Mouse (Mus musculus) left cerebral cortex, postnatal 10 days (tissue): ENCODE measurements at regions not wholly inside any gene's neighbourhood (a gene's known extent, or its start where the extent isn't known, plus 50 kb on each side); places are given as distances from the start of the nearest gene placed in this dataset.

ENCODE experiments used
- DNase-seq, 2 experiments: peaks; one replicate each; pipeline ENCODE4 v3.0.0; 2021 to 2022; ENCODE audit warnings: low spot score in 2 of 2, mixed read lengths in 1 of 2; ENCODE audit errors: extremely low spot score in 1 of 2
- intact Hi-C: fragments of 180-260 bp; cut with DNase I; formaldehyde crosslinking; loops from one replicate; pipeline ENCODE4 v1.15.1; 2025

- DNase-seq: no peak
- intact Hi-C loops: loop anchor here (5.0 kb wide), 1 partner anchor 325 kb away; the partner anchor contains the start of gene Tle3
Measured at GRCm38 (mm10) chr9:61696831-61697230, 217.5 kb downstream of the Rplp1 start.

- no peak for DNase-seq
- intact Hi-C loops: loop anchor here (5.0 kb wide), 1 partner anchor 324 kb away; the partner anchor contains the start of gene Tle3
Measured at GRCm38 (mm10) chr9:61695821-61696220, 218.5 kb downstream of the Rplp1 start.

- intact Hi-C loops: loop anchor here (5.0 kb wide), 1 partner anchor 323 kb away; the partner anchor contains the start of gene Tle3
- DNase-seq: no peak
Measured at GRCm38 (mm10) chr9:61695381-61695791, 219.0 kb downstream of the Rplp1 start.

DNA sequence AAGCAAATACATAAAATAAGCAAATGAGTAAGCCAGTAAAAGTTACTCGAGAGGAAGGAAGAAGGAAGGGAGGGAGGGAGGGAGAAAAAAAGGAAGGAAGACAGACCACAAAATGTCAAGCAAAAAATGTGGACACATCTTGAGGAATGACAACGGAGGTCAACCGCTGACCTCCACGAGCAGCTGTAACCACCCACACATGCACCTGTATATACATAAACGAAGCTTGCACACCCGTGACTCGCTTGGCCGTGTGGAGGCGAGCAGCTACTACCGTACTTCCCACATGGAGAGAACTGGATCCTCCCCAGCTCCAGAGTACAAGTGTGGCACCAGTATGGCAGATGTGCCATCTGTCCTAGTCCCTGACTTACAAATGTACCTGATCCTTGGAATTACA, 220.1 kb downstream of the Rplp1 start:
- no peak for DNase-seq
- intact Hi-C loops: no loop called here

DNA sequence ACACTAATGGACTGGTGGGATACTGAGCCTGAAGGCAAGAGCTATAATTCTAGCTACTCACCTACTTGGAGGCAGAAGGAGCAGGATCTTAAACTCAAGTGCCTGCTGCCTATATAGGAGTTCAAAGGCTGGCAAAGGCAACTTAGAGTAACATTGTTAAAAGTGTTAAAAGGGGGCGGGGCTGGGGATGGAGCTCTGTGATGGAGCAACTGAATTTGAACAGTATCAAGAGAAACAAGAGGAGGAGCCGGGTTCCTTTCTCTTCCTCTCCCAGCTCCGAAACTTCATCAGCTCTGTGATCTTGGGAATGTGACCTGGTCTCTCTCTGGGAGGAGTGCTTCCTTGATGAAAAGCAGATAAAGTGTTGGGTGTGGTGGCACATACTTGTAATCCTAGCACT, 223.6 kb downstream of the Rplp1 start:
- intact Hi-C loops: no loop called here
- DNase-seq: no peak

GRCm38 (mm10) chr9:61689939-61690338, 224.4 kb downstream of the Rplp1 start:
- DNase-seq: no peak
- intact Hi-C loops: no loop called here

GRCm38 (mm10) chr9:61689516-61689915, 224.8 kb downstream of the Rplp1 start:
- no peak for DNase-seq
- intact Hi-C loops: no loop called here

- DNase-seq: no peak
- intact Hi-C loops: no loop called here
Measured at GRCm38 (mm10) chr9:61683557-61683956, 230.8 kb downstream of the Rplp1 start.

GRCm38 (mm10) chr9:61682744-61683259, 231.5 kb downstream of the Rplp1 start:
- DNase-seq: no peak
- intact Hi-C loops: no loop called here

DNA sequence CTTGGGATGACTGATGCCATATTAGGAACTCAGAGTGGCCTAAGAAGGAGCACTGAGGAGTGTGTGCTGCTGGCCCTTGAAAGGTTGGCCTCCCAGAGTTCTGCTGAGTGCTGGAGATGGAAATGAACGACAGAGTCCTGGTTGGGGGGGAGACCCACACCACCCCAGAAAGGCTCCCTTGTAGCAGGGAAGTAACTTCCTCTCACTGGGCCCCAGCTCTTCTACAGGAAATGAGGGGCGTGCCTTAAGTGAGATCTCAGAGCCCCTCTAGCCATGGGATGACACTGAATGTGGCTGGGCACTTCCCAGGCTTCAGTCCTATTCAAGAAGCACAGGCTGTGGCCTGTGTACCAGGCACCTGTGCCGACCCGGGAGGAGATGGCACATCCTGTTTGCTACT, 232.0 kb downstream of the Rplp1 start:
- intact Hi-C loops: no loop called here
- no peak for DNase-seq

GRCm38 (mm10) chr9:61681406-61681805, 232.9 kb downstream of the Rplp1 start:
- intact Hi-C loops: no loop called here
- no peak for DNase-seq

DNA sequence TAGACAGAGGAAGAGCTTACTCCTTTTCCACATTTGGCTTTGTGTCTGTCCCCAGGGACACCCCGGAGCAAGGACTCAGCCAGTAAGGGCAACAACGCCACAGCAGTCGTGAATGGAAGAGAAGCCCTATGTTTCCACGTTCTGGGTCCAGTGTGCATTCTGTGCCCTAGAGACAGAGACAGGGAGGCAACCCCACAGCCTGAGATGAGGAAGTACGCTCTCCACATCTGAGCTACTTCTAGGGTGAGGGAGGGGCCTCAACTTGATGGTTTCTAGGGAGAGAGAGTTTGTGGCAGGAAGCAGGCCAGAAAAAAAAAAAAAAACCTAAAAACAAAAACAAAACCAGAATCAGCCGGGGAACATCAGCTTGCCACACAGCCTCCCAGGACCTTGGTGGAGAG, 233.4 kb downstream of the Rplp1 start:
- DNase-seq: no peak
- intact Hi-C loops: no loop called here

- DNase-seq: no peak
- intact Hi-C loops: no loop called here
Measured at GRCm38 (mm10) chr9:61679686-61680085, 234.7 kb downstream of the Rplp1 start.

DNA sequence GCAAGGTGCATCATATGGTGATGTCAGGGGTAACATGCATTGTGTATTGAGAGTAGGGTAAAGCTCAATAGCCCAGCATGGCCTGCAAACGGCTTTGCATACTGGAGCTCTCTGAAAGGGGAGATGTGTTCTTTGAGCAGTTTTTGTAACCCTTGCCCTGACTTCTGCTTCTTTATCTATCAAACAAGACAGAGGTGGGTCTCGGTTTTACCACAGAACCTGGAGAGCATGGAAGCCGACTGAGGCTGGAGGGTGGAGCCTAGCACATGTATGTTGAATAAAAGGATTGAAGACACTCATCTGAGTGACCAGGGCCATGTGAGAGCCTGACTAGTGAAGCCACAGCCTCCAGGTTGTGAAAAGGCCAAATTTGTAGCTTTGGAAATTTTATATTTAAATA, 236.7 kb downstream of the Rplp1 start:
- intact Hi-C loops: no loop called here
- DNase-seq: no peak

GRCm38 (mm10) chr9:61677037-61677436, 237.3 kb downstream of the Rplp1 start:
- intact Hi-C loops: no loop called here
- DNase-seq: peak; percentile 79 to 86

DNA sequence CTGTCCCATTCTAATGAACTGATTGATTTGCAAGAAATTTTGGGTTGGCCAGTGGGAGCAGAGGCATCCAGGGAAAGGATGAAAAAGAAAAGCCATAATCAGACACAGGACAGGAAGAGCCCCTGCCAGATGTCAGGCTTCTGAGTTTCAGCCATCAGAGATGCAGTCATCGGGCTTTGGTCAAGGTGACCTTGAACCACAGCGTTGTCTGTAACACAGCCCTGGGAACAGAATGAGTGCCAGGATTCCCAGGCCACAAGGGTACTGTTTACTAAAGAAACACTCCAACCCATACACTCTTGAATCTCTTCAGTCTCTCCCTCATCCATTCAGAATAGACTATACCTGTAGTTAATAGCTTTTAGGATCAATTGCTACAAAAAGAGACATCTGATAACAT, 239.0 kb downstream of the Rplp1 start:
- intact Hi-C loops: no loop called here
- DNase-seq: no peak

DNA sequence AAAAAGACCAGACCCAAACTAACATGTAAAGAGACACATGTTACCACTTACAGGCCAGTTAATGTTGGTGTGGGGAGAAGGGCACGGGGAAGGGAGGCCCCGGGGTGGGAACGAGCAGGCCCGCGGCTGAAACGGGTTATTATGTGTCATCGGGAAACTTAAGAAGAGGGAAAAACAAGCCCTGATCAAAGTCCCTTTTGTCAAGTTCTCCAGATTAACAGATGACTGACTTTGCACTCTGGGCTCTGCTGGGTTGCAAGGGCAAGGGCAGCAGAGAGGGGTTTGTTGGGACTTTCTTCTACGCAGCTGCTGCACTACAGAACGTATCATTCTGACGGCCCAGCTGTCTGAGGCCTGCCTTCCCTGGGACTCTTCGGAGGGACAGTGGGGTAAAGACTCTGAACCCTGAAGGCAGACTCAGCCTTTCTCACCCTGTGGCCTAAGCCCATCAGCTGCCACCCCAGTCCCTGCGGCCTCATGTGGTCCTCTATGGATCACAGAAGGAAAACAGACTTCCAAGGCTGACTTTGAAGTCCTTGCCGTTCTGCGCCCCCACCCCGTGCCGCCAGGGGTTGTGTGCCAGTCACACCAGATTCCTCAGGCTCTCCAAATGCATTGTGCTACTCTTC, 240.7 kb downstream of the Rplp1 start:
- intact Hi-C loops: no loop called here
- DNase-seq: no peak

DNA sequence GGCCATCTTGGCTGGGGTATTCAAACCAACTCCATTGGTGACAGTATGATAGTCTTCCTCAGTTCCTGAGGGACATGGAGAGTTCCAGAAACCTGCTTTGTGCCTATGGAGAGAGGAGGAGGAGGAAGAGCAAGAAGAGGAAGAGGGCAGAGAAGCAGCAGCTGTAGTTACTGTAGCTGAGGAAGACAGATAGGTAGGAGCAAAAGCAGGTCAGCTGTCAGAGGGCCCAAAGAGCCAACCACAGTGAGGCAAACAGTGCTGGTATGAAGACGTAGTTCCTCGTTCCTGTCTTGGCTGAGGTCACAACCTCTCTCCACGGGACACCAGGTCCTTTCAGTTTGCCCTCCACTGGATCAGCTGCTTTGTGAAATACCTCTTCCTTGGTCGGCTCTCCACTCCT, 243.4 kb downstream of the Rplp1 start:
- DNase-seq: no peak
- intact Hi-C loops: no loop called here

- DNase-seq: no peak
Measured at GRCm38 (mm10) chr9:61669729-61670520, 244.4 kb downstream of the Rplp1 start.

GRCm38 (mm10) chr9:61668723-61669122, 245.6 kb downstream of the Rplp1 start:
- intact Hi-C loops: no loop called here
- DNase-seq: no peak

More at GRCm38 (mm10) chr9:61669729-61670520, 244.4 kb downstream of the Rplp1 start:
- intact Hi-C loops: no loop called here
